Mouse (Mus musculus) cerebellum, postnatal 4 days (tissue): ENCODE results near the gene Hsd17b2.
A peak's percentile ranks its signal among the peaks of the same experiment; 100 is the strongest.

Experiments
- DNase-seq, 2 experiments: peaks; one replicate each; pipeline ENCODE4 v3.0.0; 2022; ENCODE audit warnings: low spot score in 2 of 2, mixed read lengths in 1 of 2

Hsd17b2 gene

GRCm38 (mm10) chr8:117701859-117702258, at the start of gene Hsd17b2:
TSS of gene Hsd17b2 (plus strand) at chr8:117701904.
- DNase-seq: no peak

DNA sequence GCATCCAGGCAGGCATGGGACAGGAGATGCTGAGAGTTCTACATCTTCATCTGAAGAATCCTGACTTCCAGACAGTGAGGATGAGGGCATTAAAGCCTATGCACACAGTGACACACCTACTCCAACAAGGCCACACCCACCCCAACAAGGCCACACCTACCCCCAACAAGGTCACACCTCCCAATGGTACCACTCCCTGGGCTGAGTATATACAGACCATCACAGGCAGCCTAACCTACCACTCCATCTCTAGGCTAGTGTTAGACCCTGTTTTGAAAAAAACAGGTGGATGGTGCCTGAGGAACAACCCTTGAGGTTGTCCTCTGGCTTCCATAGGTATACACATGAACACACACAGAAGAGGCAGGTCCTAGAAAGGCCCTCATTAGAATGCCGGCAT, 49.4 kb upstream of the Hsd17b2 start:
- no peak for DNase-seq

DNA sequence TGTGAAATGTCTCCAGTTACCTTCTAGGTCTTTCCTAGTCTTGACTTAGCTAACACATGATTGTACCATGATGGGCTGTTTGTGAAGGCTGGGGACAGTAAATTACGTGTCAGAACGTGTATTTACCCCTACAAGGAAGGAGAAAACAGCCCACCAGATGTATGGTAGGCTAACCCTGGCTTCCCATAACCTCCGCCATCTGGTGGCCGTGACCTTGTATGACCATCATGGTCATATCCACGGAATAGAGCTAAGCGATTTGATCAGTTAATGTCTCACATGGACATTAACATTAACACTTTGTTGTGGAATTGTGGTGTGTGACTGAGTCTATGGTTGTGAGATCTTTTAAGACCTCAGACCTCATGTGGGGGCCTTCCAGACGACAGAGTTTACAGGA, 42.7 kb upstream of the Hsd17b2 start:
- no peak for DNase-seq

GRCm38 (mm10) chr8:117660358-117661031, 41.2 kb upstream of the Hsd17b2 start:
- no peak for DNase-seq

GRCm38 (mm10) chr8:117667349-117668124, 34.2 kb upstream of the Hsd17b2 start:
- no peak for DNase-seq

DNA sequence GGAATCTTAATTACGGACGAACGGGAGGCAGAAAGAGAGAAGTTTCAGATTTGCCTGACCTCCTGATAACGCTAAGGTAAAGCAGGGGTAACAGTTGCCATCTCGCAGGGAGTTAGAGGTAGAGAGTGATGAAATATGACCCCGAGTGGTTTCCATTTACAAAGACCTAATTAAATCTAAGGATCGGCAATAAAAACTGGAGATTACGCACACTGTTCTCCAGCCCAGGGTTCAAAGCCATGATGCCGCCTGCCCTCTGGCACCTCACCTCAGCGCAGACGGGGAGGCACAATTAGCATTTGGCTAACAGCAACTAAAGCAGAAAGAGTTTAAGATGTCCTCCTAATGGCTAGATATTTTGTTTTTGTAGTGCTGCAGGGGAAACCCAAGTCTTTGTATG, 31.2 kb upstream of the Hsd17b2 start:
- DNase-seq: no peak

DNA sequence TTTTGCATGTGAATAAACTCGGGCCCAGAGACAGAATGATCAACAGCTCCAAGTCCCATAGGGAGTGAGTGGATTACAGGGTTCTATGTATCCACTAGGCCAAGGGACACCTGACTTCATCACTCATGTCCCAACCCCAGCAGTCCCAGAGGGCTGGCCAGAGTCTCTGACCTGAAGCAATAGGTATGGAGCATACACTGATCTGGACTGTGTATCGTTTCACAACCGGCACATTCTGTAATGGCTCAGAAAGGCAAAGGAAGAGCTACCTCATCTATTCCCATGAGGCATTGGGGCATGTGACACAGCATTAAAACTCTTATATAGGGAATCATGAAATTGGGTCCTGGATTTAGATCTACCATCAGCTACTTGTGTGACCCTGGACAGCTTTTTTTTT, 29.1 kb upstream of the Hsd17b2 start:
- DNase-seq: no peak

DNA sequence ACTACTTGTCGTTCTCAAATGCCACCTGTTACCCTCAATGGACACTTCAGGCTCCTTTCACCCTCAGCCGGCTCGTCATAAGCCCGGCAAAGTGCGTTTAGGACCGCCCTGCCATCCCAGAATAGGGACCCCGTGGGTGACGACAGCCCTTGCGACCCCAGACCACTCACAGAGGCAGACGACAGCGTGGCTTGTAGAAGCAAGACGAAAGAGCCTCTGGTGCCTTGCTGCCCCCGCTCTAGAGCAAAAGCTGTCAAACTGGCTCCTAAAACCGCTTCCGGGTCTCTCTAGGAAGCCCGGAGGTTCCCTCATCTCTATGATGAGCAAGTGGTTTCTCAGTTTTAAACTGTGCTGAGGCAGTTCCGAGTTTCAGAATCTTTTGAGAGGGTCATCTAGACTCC, 28.3 kb upstream of the Hsd17b2 start, which contains the start of gene Sdr42e1:
Sdr42e1 (minus strand) TSS at position 260 of the 401 bp plus-strand sequence.
- DNase-seq: peak in 1 of 2 experiments; percentile 5

DNA sequence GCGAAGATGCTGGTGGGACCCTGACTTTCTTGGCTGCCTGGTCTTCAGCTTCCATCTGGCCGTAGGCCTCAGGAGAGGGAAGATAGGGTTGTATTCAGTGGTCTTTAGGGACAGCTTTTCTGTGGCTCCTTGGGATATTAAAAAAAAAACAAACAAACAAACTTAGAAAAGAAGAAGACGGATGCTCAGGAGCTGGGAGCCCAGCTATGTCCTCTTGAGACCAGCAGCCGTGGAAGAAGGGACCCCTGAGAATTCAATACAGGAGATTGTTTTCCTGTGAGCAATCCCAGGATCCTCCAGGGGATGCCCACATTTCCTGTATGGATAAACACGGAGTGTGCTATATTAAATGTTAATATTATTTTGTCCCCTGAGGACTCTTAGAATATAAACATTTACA, 26.5 kb upstream of the Hsd17b2 start:
- DNase-seq: no peak

DNA sequence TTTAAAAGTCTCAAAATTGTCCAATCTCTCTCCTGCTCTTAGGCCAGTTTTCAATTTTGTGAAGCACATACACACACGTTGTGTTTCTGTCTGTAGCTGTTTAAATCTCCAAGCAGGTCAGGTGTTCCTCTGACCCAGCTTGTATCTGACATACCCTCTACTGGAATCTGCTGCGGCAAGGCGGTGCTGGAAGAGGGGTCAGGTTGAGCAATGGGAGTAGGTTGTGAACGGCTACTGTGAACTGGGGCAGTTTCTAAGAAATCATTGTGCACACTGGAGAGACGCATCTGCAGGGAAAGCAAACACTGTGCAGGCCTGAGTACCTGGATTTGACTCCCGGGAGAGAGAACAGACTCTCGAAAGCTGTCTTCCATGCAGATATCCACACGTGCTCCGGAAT, 25.2 kb upstream of the Hsd17b2 start:
- DNase-seq: no peak

DNA sequence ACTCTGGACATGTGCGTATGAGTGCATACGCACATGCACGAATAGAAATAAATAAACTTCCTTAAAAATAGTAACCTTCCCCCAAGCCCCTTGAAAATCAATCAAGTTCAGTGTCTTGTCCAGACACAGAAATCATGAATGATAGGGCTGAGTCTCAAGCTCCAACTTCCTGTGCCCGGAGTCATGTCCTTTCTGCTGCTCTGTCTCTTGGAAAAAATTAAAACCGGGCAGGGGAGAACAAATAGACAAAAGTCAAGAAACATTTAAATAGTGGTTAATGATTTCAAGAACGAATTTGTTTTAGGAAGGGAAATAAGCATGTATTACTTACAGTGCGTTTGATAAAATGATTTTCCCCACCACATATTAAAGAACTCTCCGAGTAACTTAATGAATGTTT, 24.7 kb upstream of the Hsd17b2 start:
- DNase-seq: no peak

GRCm38 (mm10) chr8:117678650-117679049, 23.1 kb upstream of the Hsd17b2 start:
- no peak for DNase-seq

DNA sequence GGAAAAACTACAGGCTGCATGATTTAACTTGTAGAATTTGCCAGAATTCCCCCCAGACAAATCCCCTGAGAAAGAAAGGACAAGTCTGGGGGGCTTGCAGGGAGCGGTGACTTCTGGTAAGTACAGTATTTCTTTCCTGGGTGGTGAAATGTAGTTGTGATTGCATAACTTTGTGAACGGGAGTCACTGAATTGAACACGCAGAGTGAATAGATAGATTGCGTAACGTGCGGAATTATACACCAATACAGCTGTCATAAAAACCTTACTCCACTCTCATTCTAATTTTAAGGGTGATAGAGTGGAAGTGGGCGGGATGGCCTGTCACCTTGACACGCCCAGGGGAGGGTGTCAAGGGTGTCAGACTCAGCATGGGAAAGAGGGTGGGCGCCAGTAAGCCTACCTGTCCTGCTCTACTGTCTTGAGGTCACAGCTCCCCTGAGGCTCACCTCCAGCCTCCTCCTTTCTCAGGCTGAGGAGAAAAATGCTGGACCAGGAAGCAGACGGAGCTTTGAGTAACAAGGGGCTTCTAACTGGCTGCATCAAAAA, 17.7 kb upstream of the Hsd17b2 start:
- DNase-seq: no peak

- no peak for DNase-seq
These were observed 17.2 kb upstream of the Hsd17b2 start for GRCm38 (mm10) chr8:117684504-117684903.

- no peak for DNase-seq
These were observed 13.8 kb upstream of the Hsd17b2 start for GRCm38 (mm10) chr8:117687890-117688289.

- DNase-seq: no peak
These were observed 9.6 kb upstream of the Hsd17b2 start for GRCm38 (mm10) chr8:117692131-117692530.

- no peak for DNase-seq
These were observed 6.1 kb upstream of the Hsd17b2 start for GRCm38 (mm10) chr8:117695636-117696035.

GRCm38 (mm10) chr8:117697248-117697647, 4.5 kb upstream of the Hsd17b2 start:
- peak in 1 of 2 experiments; percentile 51 for DNase-seq

DNA sequence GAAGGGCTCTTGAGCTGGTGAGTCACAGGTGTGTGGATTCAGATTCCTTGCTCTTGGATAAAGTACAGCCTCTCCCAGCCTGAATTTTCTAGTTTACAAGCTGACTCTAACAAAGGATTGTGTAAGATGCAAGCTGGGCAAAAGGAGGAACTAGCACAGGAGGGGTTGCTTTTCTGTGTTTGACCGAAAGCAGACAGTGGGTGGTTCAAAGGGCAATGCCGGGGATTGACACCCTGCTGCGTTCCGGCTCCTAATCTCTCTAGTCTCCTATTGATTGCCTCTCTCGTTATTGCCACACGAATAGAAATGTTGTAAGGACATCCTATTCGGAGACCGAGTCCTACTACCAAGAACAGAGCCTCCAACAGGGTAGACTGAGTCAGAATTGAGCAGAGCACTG, 1.0 kb upstream of the Hsd17b2 start:
- DNase-seq: no peak

DNA sequence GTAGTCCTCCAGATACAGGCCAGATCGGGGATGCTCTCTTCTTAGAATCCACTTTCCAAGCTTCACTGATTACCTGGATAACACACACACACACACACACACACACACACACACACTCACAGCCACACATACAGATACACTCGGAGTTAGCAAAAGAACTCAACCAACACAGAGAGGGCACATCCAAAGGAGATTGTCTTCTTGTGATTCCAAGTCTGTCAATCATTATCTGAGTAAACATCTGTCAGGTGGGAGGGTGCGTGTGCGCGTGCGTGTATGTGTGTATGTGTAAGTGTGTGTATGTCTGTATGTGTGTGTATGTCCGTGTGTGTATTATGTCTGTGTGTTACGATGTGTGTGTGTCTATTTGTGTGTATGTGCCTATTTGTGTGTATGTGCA, 458 bp upstream of the Hsd17b2 start:
- no peak for DNase-seq

DNA sequence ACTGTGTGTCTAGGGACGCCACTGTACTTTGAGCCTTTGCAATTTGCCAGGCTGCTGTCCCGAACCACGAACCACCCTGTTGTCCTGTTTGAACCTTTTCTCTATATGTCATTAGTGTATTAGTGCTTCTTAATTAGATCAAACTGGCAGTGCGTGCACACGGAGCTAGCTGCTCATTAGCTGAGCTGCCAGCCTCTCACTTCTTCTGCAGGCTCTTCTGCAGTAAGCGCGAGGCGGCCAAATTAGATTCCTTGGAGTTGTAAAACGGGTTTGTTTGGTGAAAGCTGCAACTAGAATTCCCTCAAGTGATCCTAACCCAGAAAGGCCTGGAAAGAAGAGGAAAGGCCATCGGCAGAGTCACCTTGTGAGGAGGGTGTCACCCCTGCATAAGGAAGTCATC, 997 bp downstream of the Hsd17b2 start:
- DNase-seq: no peak

DNA sequence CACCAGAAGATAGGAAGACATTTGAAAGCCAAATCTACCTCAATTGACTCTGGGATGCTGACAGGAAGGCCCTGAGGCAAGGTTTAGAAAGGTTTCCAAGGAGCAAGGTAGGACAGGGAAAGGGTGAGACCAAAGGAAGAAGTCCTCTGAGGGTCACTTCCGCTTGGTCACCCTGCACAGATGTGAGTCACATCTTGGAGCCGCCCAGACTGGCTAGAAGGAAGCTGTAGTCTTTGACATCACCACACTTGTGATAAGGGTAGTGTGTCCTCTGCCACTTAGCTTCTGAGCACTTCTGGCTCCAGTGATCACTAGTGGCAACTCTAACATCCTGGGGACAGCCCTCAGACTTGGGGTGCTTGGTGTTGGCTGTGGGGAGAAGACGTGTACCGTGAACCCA, 4.4 kb downstream of the Hsd17b2 start:
- DNase-seq: no peak

GRCm38 (mm10) chr8:117712226-117712625, 10.5 kb downstream of the Hsd17b2 start:
- DNase-seq: no peak
